Mouse (Mus musculus) lung, postnatal 4 days (tissue): ENCODE measurements around the gene Zan.
A peak's percentile ranks its signal among the peaks of the same experiment; 100 is the strongest.

ENCODE experiments used
- DNase-seq, 2 experiments: peaks; one replicate each; pipeline ENCODE4 v3.0.0; 2021

The Zan gene

DNA sequence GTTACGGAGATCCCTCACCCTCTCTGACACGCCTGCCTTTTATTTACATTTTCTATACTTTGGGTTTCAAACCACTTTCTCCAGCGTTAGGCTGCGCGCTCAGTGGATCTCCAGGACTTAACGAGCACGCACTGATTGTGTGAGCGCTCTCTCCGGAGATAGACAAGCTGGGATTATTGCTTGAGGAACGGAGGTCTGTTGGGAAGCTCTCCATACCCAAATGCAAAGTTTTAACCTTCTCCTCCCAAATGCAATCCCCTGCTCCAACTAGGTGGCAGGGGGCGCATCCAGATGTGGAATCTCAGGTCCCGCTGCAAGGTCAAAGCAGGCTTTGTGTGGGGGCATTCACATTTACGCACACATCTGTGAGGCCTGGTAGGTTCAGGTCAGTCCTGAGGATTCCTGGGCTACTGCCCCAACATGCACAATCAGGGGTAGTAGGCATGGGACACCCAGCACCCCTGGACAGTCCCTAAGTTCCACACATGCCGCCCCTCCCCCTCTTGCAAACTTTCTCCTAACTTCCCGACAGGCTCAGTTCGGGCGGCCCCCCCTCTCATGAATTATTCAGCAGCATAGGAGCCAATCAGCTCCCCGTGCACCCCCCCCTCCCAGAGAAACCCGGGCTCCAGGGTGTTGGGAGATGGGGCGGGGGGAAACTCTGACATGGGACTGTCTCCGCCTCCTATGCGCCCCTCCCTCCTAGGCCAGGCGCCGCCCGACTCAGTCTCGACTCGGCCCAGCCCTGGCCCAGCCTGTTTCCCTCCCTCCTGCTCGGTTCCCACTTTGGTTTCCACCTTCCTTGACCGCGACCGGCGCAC is 127.3 kb downstream of the Zan start, which contains the start of gene Ephb4:
Gene Ephb4 (plus strand): TSS at position 726 of the 821 bp plus-strand sequence.
- DNase-seq = peak; percentile 94 to 98

GRCm38 (mm10) chr5:137348482-137349383 is 128.1 kb downstream of the Zan start:
- peak; percentile 83 to 93 for DNase-seq

- peak in 1 of 2 experiments; percentile 40 for DNase-seq
These were observed 129.0 kb downstream of the Zan start for GRCm38 (mm10) chr5:137347856-137348255.

DNA sequence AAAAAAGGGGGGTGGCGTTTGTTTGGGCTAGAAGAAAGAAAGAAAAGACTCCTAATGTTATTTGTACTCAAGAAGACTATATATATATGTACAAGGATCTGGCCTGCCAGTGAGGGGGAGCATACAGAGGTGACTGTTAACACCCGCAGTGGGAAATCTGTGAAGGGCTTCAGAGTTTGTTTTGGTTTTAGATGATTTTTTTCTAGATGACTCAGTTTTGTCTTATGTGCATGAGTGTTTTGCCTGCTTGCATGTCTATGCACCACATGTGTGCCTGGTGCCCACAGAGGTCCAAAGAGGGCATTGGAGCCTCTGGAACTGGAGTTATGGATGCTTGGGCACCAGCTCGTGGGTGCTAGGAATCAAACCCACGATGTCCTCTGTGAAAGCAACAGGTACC is 129.9 kb downstream of the Zan start:
- DNase-seq = no peak

- DNase-seq = no peak
These were observed 130.5 kb downstream of the Zan start for GRCm38 (mm10) chr5:137346388-137346787.

DNA sequence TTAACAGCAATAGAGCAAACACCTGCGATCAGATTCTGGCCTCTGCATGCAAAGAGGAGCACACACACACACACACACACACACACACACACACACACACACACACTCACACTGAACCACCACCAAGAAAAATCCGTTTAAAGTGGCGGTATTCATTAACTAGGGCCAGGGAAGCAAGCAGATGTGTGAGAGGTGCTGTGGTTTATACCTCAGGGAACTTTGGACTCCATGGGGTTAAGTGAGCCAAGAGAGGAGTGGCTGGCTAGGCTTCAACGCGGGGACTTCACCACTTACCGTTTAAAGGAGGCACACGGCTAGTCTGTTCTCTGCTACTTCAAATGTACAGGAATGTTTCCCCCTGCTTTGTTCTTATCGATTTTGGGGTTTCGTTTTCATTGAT is 131.0 kb downstream of the Zan start:
- peak; percentile 47 to 72 for DNase-seq

DNA sequence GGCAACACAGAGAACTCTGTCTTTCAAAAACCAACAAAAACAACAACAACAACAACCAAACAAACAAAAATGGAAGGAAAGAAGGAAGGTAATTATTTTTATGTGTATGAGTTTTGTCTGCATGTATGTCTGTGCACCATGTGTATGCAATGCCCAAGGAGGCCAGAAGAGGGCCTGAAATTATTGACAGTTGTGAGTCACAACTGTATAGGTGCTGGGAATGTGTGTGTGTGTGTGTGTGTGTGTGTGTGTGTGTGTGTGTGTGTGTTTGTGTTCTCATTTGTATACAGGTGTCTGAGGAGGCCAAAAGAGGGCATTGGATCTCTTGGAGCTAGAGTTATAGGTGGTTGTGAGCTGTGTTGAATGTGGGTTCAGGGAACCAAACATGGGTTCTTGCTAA is 133.0 kb downstream of the Zan start:
- DNase-seq = no peak

DNA sequence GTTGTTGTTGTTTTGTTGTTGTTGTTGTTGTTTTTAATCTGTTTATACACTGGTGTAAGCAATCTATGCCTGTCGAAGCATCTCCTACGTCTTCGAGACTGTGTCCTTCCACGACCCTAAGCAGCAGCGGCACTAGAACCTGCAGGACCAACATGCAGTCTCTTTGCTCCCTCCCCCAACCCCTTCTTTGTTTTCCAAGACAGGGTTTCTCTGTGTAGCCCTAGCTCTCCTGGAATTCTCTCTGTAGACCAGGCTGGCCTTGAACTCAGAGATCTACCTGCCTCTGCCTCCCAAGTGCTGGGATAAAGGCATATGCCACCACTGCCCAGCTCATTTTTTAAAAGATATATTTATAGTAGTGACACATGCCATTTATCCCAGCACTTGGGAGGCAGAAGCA is 133.5 kb downstream of the Zan start:
- DNase-seq = no peak

GRCm38 (mm10) chr5:137342407-137343012 is 134.4 kb downstream of the Zan start:
- DNase-seq = peak in 1 of 2 experiments; percentile 13

- DNase-seq = no peak
These were observed 136.6 kb downstream of the Zan start for GRCm38 (mm10) chr5:137340222-137340621.

- DNase-seq = peak; percentile 78 to 86
These were observed 137.4 kb downstream of the Zan start for GRCm38 (mm10) chr5:137339290-137339979.

GRCm38 (mm10) chr5:137338663-137339289 is 138.1 kb downstream of the Zan start:
- DNase-seq = peak; percentile 74 to 83

GRCm38 (mm10) chr5:137338256-137338655 is 138.6 kb downstream of the Zan start:
- peak; percentile 92 to 96 for DNase-seq

GRCm38 (mm10) chr5:137337190-137337589 is 139.7 kb downstream of the Zan start:
- DNase-seq = no peak

GRCm38 (mm10) chr5:137335066-137335465 is 141.8 kb downstream of the Zan start:
- no peak for DNase-seq

- DNase-seq = no peak
These were observed 142.5 kb downstream of the Zan start for GRCm38 (mm10) chr5:137334317-137334716.

DNA sequence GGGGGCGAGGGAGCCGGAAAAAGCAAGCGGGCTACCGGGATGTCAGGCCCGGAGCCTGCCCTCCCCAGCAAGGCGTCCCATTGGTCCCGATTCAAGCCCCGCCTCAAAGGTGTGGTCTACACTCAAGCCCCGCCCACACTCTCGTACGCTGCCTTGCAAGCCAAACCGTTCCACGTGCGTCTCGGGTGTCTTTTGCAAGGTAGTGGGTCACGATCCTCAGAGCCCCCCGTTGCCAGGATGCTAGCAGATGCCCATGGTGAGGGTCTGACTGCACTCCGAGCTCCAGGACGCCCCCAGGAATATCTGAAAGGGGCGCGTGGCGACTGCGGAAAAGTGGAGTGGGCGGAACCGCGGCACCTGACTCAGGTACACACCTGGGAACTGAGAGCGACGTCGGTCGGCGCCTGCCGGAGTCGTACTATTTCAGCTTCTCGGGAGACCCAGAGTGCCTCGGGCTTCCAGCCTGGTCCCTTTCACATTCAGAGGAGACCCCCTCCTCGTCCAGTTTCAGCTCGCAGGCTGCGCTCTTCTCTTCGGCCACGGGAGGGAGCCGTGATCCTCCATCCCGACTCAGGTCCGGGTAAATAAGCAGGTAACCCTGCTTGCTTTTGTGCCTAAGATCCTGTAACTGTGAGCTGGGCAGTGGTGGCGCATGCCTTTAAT is 143.2 kb downstream of the Zan start, which contains the start of gene Slc12a9:
Gene Slc12a9 (minus strand): TSS at position 86 of the 663 bp plus-strand sequence.
- DNase-seq = peak; percentile 94 to 97

GRCm38 (mm10) chr5:137332857-137333511 is 143.9 kb downstream of the Zan start:
- DNase-seq = no peak

GRCm38 (mm10) chr5:137330910-137331309 is 146.0 kb downstream of the Zan start:
- no peak for DNase-seq
